Mouse (Mus musculus): Measurements from ENCODE around the gene Rnf144b. TPM values are rescaled to one million over a fixed set of nuclear protein-coding genes. Genes with fewer than 3 reads are reported as not detected.

Gene Rnf144b
- 10 to 100 TPM; 23.9 to 28.6 (median 26.7) TPM for total RNA-seq (2022)

DNA sequence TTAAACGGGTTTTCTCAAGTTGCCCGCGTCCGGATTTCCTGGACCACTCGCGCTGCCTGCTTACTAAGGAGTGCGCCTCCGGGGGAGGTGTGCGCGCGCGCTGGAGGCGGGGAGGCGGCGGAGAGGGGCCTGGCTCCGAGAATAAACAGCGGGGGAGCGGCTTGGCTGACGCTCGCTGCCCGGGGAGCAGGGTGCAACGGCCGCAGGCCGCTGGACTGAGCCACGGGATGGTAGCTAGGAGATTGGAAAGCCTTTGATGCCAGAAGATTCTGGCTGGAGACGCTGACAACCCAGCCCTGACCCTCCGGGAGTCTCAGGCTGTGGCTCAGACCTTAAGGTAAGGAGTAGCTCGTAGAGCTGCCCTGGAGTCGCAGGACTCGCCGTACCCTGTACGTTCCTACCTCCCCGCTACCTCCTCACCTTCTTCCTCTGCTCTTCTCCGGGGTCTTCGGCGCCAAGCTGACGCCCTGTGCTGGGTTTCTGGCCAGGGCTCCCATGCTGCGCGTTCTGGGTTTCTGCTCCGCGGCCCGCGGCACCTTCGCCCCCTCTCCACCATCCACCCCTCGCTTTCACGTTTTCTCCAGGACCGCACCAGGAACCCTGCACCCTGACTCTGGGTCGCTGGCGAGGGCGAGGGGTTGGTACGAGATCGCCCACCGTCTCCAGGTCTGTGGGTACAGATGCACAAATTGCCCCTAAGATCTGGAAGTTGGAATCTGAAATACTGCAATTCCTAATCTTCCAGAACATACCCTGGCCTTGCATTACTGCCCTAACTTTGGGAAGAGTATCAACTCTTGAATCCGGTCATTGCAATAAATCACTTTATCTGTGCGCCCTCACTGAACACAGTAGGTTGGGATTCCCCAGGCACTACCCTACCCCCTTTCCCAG, at the start of gene Rnf144b:
TSS of gene Rnf144b (plus strand) at position 120 of the 894 bp plus-strand sequence.
- peak in 1 of 2 experiments; percentile 45 for DNase-seq (ENCODE audit: low spot score in 2 of 2)

DNA sequence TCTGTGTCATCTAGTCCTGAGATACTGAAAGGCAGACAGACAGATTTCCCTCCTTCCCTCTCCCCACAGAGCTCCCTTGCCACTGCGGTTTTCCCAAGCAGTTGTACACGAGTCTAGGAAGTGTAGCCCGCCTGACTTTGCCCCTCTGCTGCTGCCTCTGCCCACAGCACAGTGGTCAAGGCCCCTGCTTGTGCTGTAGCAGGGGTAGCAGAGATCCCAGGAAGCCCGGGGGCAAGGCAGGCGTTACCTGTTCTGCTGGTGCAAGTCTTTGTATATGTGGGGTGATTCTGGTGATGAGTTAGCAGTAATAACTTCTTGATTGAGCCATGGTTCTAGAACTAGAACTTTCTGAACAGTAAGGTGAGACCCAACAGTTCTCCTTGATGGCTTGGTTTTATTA, 46.3 kb upstream of the Rnf144b start:
- DNase-seq (ENCODE audit: low spot score in 2 of 2) = no peak

DNA sequence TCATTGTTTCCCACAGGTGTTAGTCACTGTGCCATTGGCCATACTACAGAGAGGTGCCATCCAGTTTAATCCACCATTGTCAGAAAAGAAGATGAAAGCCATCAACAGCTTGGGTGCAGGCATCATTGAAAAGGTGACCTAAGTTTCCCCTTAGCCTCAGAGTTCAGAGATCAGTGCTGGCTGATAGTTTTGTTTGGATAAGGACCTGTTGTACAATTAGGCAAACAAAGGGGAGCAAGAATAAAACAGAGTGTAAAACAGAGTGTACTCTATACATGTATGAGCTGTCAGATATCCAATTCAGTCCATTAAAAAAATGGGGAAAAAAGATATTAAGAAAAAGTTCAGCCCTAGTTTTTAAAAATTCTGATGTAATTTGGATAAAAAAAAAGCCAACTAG, 45.1 kb upstream of the Rnf144b start:
- DNase-seq (ENCODE audit: low spot score in 2 of 2) = no peak

DNA sequence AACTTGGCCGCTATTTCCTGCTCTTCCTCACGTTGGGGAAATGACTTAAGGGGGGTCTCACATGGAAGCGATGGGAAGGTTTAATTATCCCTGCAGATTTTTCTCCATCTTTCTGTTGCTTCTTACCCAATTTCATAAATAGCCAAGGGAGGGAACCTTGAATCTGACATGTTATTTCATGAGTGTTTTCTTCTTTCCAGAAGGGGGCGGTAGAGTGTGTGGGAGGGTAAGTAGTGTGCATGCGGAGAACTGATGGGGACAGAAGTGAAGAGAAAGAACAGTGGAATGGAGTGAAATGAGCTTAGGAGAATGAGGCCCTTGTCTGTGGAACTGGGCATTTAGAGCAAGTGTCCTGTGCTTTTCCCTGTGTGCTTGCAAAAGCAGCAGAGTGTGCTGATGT, 43.7 kb upstream of the Rnf144b start:
- no peak for DNase-seq (ENCODE audit: low spot score in 2 of 2)

DNA sequence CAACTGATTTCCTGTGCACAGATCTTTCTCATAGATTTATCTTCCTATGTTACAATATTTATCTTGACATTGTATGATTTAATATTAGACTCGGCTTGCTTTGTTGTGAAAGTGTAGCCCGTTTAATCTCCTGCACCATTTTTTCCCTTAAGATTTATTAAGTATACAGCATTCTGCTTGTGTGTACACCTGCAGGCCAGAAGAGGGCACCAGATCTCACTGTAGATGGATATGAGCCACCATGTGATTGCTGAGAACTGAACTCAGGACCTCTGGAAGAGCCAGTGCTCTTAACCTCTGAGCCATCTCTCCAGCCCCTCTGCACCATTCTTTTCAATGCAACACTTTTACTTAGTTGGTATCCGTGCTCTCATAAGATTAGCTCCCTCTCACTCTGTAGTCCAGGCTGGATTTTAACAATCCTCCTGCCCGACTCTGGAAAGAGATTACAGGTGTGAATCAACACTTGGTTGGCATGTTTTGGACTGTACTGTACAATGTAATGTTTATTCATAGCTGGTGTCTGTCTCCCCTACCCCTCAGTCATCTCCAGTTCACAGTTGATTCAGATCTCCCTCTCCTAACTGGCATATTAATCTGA, 41.5 kb upstream of the Rnf144b start:
- DNase-seq (ENCODE audit: low spot score in 2 of 2) = no peak

DNA sequence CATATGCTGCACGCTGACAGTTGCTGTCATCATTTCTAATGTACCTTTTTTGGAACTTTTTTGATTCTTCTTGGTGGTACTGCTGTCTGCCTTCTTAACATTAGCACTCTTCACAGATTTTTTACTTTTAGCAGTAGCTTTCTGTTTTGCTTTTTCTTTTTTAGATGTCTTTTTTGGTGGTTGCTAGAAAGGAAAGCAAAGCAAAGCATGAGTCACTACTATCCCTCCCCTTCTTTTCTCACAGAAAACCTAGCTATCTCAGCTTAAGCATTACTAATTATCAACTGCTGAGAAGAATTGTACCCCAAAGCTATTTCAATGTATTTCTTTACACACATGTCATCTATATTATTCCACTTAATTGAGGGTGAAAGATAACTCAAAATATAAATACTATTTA, 34.0 kb upstream of the Rnf144b start:
- no peak for DNase-seq (ENCODE audit: low spot score in 2 of 2)

DNA sequence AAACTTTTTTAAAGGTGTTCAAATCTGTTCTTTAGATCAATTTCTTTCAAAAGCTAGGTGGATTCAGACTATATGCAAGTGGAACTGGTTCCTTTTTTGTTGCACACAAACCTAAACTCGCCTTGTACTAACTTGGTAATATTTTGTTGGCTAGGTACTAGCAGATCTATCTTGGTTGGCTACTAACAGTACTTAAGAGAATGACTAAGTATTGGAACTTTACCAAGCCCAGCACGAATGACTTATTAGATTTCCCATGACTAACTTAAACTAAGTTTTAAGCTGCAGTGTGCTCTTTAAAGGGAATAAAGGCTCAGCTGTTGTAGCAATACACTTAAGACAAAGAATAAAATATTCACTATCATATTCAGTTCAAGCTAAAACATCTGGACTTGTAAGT, 33.2 kb upstream of the Rnf144b start:
- no peak for DNase-seq (ENCODE audit: low spot score in 2 of 2)

DNA sequence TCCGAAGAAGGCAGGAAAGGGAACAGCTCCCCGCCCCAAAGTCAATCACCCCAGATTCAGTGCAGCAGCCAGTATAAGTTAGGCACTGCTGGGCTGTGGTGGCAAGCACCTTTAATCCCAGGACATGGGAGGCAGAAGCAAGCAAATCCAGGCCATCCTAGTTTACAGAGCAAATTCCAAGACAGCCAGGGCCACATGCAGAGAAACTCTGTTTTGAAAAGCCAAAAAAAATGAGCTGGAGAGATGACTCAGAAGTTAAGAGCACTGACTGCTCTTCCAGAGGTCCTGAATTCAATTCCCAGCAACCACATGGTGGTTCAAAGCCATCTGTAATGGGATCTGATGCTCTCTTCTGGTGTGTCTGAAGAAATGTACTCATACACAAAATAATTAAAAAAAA, 28.7 kb upstream of the Rnf144b start:
- DNase-seq (ENCODE audit: low spot score in 2 of 2) = no peak

DNA sequence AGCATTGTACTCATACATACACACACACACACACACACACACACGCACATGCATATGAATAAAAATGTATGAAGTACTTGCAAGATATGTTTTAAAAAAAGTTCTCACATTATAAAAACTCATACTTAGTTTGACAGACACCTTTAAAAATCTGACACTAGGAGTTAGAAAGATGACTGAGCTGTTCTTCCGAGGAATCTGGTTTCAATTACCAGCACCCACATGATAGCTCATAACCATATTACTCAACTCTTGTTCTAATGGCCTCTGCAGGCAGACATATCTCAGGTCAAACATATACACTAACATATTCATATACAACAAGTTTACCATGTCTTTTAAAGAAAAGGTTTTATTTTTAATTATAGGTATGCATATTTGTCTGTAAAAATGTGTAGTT, 25.9 kb upstream of the Rnf144b start:
- no peak for DNase-seq (ENCODE audit: low spot score in 2 of 2)

DNA sequence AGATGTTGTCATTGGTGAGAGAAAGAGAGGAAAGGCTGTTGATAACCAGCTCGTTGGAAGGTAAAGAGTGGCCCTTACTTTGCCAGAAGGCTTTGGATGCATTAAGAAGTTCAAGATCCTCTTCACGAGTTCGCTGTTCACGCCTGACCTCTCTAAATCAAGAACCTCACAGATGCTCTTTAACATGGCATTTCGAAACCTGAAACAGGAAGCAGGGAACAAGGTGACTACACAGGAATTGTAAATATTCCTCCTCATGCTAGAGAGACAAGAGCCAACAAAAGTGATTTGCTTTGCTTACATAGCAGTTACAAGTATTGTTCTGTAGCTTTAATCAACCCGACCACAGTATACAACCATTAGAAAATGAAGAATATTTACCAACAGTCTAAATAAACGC, 23.2 kb upstream of the Rnf144b start:
- DNase-seq (ENCODE audit: low spot score in 2 of 2) = no peak

DNA sequence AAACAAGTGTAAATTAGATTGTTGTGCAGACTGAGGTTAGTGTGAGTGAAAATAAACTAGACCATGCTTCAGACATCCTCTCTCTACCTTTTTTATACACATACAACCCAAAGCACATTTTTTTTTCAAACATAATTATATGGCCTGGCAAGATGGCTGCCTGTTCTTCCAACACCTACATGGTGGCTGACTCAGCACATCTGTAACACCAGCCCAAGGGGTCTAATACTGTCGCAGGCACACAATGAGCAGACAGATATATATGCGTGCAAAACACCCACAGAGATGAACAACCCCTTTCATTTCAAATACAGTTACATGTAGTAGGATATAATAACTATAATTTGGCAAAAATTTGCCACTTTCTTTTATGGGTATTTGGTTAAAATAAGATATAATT, 21.9 kb upstream of the Rnf144b start:
- no peak for DNase-seq (ENCODE audit: low spot score in 2 of 2)

DNA sequence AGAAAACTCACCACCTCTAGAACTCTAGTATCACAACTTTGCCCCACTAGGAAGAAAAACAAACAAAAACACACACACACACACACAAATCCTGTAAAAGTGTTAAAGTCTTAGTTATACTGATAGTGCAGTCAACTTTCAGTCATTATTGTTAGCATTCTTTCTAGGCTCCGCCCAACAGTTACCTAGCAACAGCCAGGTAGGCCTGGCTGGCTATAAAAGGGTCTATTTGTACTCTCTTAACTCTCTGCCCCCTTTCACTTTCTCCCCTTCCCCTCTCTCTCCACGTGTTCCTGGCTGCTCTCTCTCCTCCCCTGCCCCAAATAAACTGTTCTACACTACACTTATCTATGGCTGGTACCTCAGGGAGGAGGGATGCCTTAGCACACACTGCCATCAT, 18.3 kb upstream of the Rnf144b start:
- DNase-seq (ENCODE audit: low spot score in 2 of 2) = no peak

DNA sequence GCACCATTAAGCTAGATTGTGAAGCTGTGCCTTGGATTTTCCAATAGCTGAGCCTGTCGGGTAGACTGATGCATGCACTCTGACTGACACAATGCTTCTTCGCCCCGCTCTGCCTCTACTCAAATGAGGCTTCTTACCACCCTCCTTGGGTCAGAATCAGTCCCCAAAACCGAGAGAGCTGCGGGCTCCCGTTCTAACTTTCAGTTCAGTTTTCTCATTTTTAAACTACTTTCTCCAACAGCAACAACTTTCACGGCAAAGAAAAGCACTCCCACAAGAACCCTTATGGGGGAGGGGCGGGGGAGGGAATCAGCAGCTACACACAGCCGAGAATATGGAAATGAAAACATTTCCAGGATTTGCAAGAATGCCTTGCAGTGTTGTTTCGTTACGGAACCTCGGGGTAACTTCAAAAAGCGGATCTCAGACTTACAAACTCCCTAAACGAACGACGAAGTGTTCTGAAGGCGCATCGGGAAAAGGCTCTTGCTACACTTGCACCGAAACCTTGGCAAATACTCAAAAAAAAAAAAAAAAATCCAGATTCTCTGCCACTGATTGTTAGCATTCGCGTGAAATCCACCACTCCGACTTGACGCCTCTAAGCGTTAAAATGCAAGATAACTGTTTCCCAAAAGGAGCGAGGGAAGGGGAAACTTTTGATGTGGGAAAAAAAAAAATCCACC, 17.5 kb upstream of the Rnf144b start:
- no peak for DNase-seq (ENCODE audit: low spot score in 2 of 2)

DNA sequence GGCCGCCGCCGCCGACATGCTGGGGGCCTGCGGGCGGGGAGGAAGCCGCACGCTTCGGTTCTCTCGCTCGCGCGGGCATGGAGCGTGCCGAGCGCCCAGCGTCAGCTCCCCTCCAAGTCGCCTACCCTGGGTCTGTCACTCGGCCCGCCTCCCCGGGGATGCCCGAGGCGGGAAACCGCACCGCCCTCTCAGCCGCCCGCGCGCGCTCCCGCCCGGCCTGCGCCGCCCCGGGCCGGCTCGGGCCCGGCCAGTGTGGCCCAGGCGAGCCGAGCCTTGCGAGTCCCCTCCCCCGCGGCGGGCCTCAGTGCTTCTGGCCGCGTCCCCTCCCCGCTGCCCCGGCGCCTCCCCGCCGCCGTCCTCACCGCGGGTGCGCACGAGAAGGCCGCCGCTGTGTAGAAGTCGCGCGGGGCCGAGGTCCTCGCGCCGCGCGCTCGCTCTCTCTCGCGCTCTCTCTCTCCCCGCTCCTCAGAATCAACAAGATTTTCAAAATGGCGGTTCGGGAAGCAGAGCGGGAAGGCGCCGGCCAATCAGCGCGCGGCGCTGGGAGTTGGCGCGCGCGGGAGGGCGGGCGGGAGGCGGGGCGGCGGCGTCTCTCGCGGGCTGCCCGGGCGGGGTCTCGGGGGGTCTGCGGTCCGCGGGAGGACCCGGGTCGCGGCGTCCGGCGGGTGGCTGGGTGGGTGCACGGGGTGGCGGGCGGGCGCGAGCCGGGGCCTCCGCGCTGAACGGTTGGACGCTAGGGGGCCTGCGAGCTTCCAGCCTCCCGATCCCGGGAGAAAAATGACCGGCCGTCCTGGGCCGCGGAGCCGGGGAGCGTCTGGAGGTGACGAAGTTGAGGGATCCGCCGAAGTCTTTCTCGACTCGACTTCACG, 16.5 kb upstream of the Rnf144b start, which contains the start of gene Dek:
TSS of gene Dek (minus strand) at position 491 of the 869 bp plus-strand sequence.
- peak; percentile 66 to 68 for DNase-seq (ENCODE audit: low spot score in 2 of 2)

DNA sequence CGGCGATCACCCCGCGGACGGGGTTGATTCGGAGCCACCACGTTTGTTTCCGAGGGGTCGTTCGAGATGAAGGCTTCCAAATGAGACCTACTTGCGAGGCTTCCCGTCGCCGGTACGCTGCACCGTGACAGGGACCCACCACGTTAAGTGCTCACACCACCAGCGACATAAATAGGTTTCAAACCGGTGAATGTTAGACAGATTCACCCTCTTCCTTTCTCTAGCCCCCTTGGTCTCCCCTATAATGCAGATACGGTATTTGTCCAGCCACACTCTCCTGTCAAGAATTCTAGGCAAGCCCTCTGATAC, 15.9 kb upstream of the Rnf144b start:
- no peak for DNase-seq (ENCODE audit: low spot score in 2 of 2)

DNA sequence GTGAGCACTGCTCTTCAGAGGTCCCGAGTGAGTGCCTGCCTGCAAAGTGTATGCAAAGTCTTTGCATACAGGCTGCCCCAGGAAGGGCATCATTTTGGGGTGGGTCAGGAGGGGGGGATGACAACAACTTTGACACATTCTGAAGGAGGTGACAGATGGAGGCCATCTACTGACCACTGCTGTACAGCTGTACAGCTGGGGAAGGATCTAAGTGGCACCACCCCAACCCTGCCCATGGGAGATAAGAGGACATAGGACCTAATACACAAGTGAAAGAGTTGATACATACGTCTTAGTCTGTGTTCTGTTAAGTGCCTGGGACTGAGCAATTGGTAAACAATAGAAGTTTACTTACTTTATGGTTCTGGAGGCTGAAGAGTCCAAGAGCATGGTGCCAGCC, 13.2 kb upstream of the Rnf144b start:
- no peak for DNase-seq (ENCODE audit: low spot score in 2 of 2)

DNA sequence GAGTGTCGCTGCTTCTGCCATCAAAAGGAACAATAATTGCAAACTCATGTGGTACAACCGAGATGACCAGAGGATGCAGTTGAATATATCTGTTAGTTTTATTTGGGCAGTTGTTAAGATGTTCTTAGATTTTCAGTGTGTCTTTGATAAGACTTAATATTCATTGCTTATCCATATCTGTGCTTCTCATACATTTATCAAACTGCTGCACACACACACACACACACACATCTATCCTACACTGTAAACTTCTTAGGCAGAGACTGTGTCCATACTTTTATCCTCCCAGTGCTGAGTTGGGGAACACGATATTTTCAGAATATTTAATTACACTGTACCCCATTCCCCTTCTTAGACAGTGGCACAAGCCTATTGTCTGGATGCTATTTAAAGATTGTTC, 11.3 kb upstream of the Rnf144b start:
- DNase-seq (ENCODE audit: low spot score in 2 of 2) = no peak

DNA sequence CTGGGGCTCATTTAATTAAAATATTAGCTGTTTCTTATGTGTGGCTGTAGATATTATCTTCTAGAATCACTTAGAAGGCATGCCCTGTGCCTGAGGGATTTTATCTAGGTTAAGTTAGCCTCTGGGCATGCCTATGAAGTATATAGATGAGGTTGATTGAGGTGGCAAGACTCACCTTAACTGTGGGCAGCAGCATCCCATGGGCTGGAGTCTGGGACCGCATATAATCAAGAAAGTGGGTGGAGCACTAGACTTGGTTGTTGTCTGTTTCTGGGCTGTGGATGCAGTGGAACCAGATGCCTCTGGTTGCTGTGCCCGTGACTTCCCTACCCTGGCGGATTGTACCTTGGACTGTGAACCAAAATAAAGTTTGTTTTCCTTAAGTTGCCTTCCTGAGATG, 10.4 kb upstream of the Rnf144b start:
- DNase-seq (ENCODE audit: low spot score in 2 of 2) = no peak

DNA sequence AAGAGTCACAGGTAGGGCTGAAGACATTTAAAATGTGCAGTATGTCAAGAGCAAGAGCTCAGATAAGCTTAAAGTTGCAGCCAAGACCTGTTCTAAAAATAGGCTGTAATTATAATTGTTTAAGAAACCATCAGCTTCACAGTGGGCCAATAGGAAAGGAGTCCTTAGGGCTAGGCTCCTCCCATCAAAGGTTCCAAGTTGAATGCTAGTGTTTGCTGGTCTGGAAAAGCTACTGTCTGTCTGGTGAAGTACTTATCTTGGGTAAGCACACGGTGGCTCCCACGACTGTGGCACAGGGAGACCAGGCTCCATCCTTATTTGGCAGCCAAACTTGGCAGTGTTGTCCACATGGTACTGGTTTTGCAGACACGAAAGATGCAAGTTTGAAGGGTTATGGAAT, 9.5 kb upstream of the Rnf144b start:
- no peak for DNase-seq (ENCODE audit: low spot score in 2 of 2)

DNA sequence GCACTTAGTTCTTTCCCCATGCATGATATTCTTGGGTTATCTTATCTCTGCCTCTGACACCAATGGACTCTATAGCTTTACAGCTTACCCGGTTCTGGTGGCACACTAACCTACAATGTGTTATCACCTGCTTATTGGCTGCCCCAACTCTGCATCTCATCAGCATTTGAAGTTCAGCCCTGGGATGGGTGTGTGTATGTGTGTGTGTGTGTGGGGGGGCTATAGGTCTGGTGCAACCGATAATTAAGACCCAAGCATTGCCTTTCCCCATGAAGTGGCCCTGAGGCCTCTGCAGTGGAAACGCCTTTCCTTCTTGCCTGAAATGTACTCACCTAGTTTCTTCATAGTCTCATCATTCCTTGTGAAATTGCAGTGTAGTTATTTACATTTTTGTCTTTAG, 6.5 kb upstream of the Rnf144b start:
- DNase-seq (ENCODE audit: low spot score in 2 of 2) = no peak

DNA sequence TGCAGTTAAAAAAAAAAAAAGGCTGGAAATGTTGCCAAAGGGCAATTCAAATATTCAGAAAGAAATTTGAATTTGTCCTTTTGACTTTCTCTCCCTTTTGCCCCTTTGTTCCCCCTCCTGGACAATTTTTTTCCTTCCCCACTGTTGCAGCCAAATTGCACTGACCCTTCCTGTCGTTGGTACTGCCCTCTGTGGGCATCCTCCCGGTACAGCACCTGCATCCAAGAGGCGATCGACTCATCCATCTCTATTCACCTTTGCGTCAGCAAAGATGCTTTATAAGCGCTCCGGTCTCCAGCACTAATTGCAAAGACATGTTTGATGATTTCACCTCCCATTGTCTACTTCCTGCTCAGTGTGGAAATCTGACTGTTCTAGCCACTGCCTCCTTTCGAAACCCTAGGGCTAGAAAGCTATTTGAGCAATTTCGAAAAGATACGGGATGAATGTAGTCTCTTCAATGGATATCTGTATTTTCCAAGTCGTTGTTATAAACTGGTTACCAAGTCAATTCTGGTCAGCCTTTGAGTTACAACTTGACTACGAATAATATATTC, 1.0 kb upstream of the Rnf144b start:
- DNase-seq (ENCODE audit: low spot score in 2 of 2) = no peak

All from left cerebral cortex, adult 8-10 months (tissue).